Mouse (Mus musculus): ENCODE results near the gene Nefh. TPM values are rescaled to one million over a fixed set of nuclear protein-coding genes. Genes with fewer than 3 reads are reported as not detected.

Gene Nefh
- polyA plus RNA-seq, 1 experiment from 2014 or later, result 0.78 TPM

- H3K27me3 ChIP-seq (ENCODE audit: control insufficient read depth, insufficient read depth, low read length), result peaks cover 46% of the 10 kb centered on the region
- peaks cover 7% of the 10 kb centered on the region; the same call in 1 of the 2 replicates for H3K4me1 ChIP-seq (ENCODE audit: control insufficient read depth, insufficient read depth, low read length)
- peak overlapping the region; percentile 83 for H3K4me2 ChIP-seq (replicated peaks; ENCODE audit: low read depth, low read length)
- H3K36me3 ChIP-seq (ENCODE audit: control insufficient read depth, insufficient read depth, low read length), result no peaks in the 10 kb centered on the region
- under 1% methylated on average over 112 of the region's 120 CpGs for WGBS
- peak overlapping the region; percentile 46 for H3K4me3 ChIP-seq (ENCODE audit: low read depth, low read length)
- peak; percentile 80 for ATAC-seq (ENCODE audit: insufficient number of reproducible peaks, insufficient read depth, low FRiP score, low read depth)
- H3K27ac ChIP-seq (ENCODE audit: low read length), result no peak overlapping the region
- no peak overlapping the region; the same call in 1 of the 2 replicates for H3K9ac ChIP-seq (replicated peaks; ENCODE audit: low read depth, low read length)
- no peaks in the 10 kb centered on the region for H3K9me3 ChIP-seq (ENCODE audit: control insufficient read depth, low read depth, low read length)
These were observed 684 bp downstream of the Nefh start for GRCm38 (mm10) chr11:4946947-4947812.

- Histone ChIP-seq H3K4me2 (replicated peaks; ENCODE audit: low read depth, low read length) (peak overlapping the region; percentile 83), H3K27me3 (ENCODE audit: control insufficient read depth, insufficient read depth, low read length) (peaks cover 44% of the 10 kb centered on the region), H3K27ac (ENCODE audit: low read length) (no peak overlapping the region), H3K4me1 (ENCODE audit: control insufficient read depth, insufficient read depth, low read length) (peaks cover 7% of the 10 kb centered on the region; the same call in 1 of the 2 replicates), H3K9ac (replicated peaks; ENCODE audit: low read depth, low read length) (no peak overlapping the region), H3K36me3 (ENCODE audit: control insufficient read depth, insufficient read depth, low read length) (no peaks in the 10 kb centered on the region), H3K4me3 (ENCODE audit: low read depth, low read length) (peak overlapping the region; percentile 46), H3K9me3 (ENCODE audit: control insufficient read depth, low read depth, low read length) (no peaks in the 10 kb centered on the region)
- ATAC-seq (ENCODE audit: insufficient number of reproducible peaks, insufficient read depth, low FRiP score, low read depth), result no peak
- WGBS, result 46% methylated on average over 13 of the region's 13 CpGs
These were observed 1.3 kb downstream of the Nefh start for GRCm38 (mm10) chr11:4946530-4946929.

- H3K36me3 ChIP-seq (ENCODE audit: control insufficient read depth, insufficient read depth, low read length), result no peaks in the 10 kb centered on the region
- H3K4me2 ChIP-seq (replicated peaks; ENCODE audit: low read depth, low read length), result no peak overlapping the region
- H3K9me3 ChIP-seq (ENCODE audit: control insufficient read depth, low read depth, low read length), result no peaks in the 10 kb centered on the region
- no peak for ATAC-seq (ENCODE audit: insufficient number of reproducible peaks, insufficient read depth, low FRiP score, low read depth)
- no peaks in the 10 kb centered on the region for H3K4me1 ChIP-seq (ENCODE audit: control insufficient read depth, insufficient read depth, low read length)
- no peaks in the 10 kb centered on the region for H3K27me3 ChIP-seq (ENCODE audit: control insufficient read depth, insufficient read depth, low read length)
- no peak overlapping the region for H3K4me3 ChIP-seq (ENCODE audit: low read depth, low read length)
- no peak overlapping the region for H3K9ac ChIP-seq (replicated peaks; ENCODE audit: low read depth, low read length)
- 81% methylated on average over 5 of the region's 5 CpGs for WGBS
- no peak overlapping the region for H3K27ac ChIP-seq (ENCODE audit: low read length)
These were observed 11.6 kb downstream of the Nefh start for GRCm38 (mm10) chr11:4936243-4936642.

- H3K27ac ChIP-seq (ENCODE audit: low read length), result peak overlapping the region; percentile 49; the same call in 1 of the 2 replicates
- ATAC-seq (ENCODE audit: insufficient number of reproducible peaks, insufficient read depth, low FRiP score, low read depth), result no peak
These were observed 16.8 kb downstream of the Nefh start for GRCm38 (mm10) chr11:4931009-4931601.

GRCm38 (mm10) chr11:4927224-4927623 is 20.6 kb downstream of the Nefh start:
- Histone ChIP-seq H3K36me3 (ENCODE audit: control insufficient read depth, insufficient read depth, low read length) (peaks cover 46% of the 10 kb centered on the region), H3K4me1 (ENCODE audit: control insufficient read depth, insufficient read depth, low read length) (0 out of 2 replicates have a peak, but pooled peaks cover 5% of the 10 kb centered on the region), H3K9ac (replicated peaks; ENCODE audit: low read depth, low read length) (no peak overlapping the region), H3K4me3 (ENCODE audit: low read depth, low read length) (no peak overlapping the region), H3K4me2 (replicated peaks; ENCODE audit: low read depth, low read length) (no peak overlapping the region), H3K9me3 (ENCODE audit: control insufficient read depth, low read depth, low read length) (no peaks in the 10 kb centered on the region), H3K27me3 (ENCODE audit: control insufficient read depth, insufficient read depth, low read length) (no peaks in the 10 kb centered on the region), H3K27ac (ENCODE audit: low read length) (no peak overlapping the region)
- ATAC-seq (ENCODE audit: insufficient number of reproducible peaks, insufficient read depth, low FRiP score, low read depth), result no peak
- 88% methylated on average over 3 of the region's 3 CpGs for WGBS

More at GRCm38 (mm10) chr11:4931009-4931601, 16.8 kb downstream of the Nefh start:
- no peaks in the 10 kb centered on the region for H3K27me3 ChIP-seq (ENCODE audit: control insufficient read depth, insufficient read depth, low read length)
- H3K4me2 ChIP-seq (replicated peaks; ENCODE audit: low read depth, low read length), result no peak overlapping the region
- peaks cover 13% of the 10 kb centered on the region for H3K36me3 ChIP-seq (ENCODE audit: control insufficient read depth, insufficient read depth, low read length)
- 0 out of 2 replicates have a peak, but pooled peaks cover 5% of the 10 kb centered on the region for H3K4me1 ChIP-seq (ENCODE audit: control insufficient read depth, insufficient read depth, low read length)
- no peak overlapping the region for H3K4me3 ChIP-seq (ENCODE audit: low read depth, low read length)
- H3K9ac ChIP-seq (replicated peaks; ENCODE audit: low read depth, low read length), result no peak overlapping the region
- no peaks in the 10 kb centered on the region for H3K9me3 ChIP-seq (ENCODE audit: control insufficient read depth, low read depth, low read length)
- 28% methylated on average over 1 of the region's 1 CpGs for WGBS

GRCm38 (mm10) chr11:4921751-4922150 is 26.1 kb downstream of the Nefh start:
- H3K4me1 ChIP-seq (ENCODE audit: control insufficient read depth, insufficient read depth, low read length), result no peaks in the 10 kb centered on the region

GRCm38 (mm10) chr11:4921281-4921680 is 26.6 kb downstream of the Nefh start:
- no peak for ATAC-seq (ENCODE audit: insufficient number of reproducible peaks, insufficient read depth, low FRiP score, low read depth)
- Histone ChIP-seq H3K4me3 (ENCODE audit: low read depth, low read length) (no peak overlapping the region), H3K27ac (ENCODE audit: low read length) (no peak overlapping the region), H3K4me1 (ENCODE audit: control insufficient read depth, insufficient read depth, low read length) (no peaks in the 10 kb centered on the region), H3K27me3 (ENCODE audit: control insufficient read depth, insufficient read depth, low read length) (no peaks in the 10 kb centered on the region), H3K4me2 (replicated peaks; ENCODE audit: low read depth, low read length) (no peak overlapping the region), H3K9ac (replicated peaks; ENCODE audit: low read depth, low read length) (no peak overlapping the region), H3K9me3 (ENCODE audit: control insufficient read depth, low read depth, low read length) (no peaks in the 10 kb centered on the region), H3K36me3 (ENCODE audit: control insufficient read depth, insufficient read depth, low read length) (peaks cover 65% of the 10 kb centered on the region)
- 86% methylated on average over 2 of the region's 2 CpGs for WGBS

More at GRCm38 (mm10) chr11:4921751-4922150, 26.1 kb downstream of the Nefh start:
- no peak overlapping the region for H3K27ac ChIP-seq (ENCODE audit: low read length)
- no peak overlapping the region for H3K4me2 ChIP-seq (replicated peaks; ENCODE audit: low read depth, low read length)
- H3K4me3 ChIP-seq (ENCODE audit: low read depth, low read length), result no peak overlapping the region
- H3K9ac ChIP-seq (replicated peaks; ENCODE audit: low read depth, low read length), result no peak overlapping the region
- WGBS, result 90% methylated on average over 7 of the region's 7 CpGs
- H3K9me3 ChIP-seq (ENCODE audit: control insufficient read depth, low read depth, low read length), result no peaks in the 10 kb centered on the region
- ATAC-seq (ENCODE audit: insufficient number of reproducible peaks, insufficient read depth, low FRiP score, low read depth), result no peak
- H3K27me3 ChIP-seq (ENCODE audit: control insufficient read depth, insufficient read depth, low read length), result no peaks in the 10 kb centered on the region
- H3K36me3 ChIP-seq (ENCODE audit: control insufficient read depth, insufficient read depth, low read length), result peaks cover 65% of the 10 kb centered on the region

GRCm38 (mm10) chr11:4916068-4916467 is 31.8 kb downstream of the Nefh start:
- Histone ChIP-seq H3K27ac (ENCODE audit: low read length) (no peak overlapping the region), H3K4me3 (ENCODE audit: low read depth, low read length) (no peak overlapping the region), H3K9ac (replicated peaks; ENCODE audit: low read depth, low read length) (no peak overlapping the region), H3K4me1 (ENCODE audit: control insufficient read depth, insufficient read depth, low read length) (no peaks in the 10 kb centered on the region), H3K9me3 (ENCODE audit: control insufficient read depth, low read depth, low read length) (no peaks in the 10 kb centered on the region), H3K27me3 (ENCODE audit: control insufficient read depth, insufficient read depth, low read length) (no peaks in the 10 kb centered on the region), H3K4me2 (replicated peaks; ENCODE audit: low read depth, low read length) (no peak overlapping the region), H3K36me3 (ENCODE audit: control insufficient read depth, insufficient read depth, low read length) (peaks cover 49% of the 10 kb centered on the region)
- WGBS, result 43% methylated on average over 1 of the region's 1 CpGs
- ATAC-seq (ENCODE audit: insufficient number of reproducible peaks, insufficient read depth, low FRiP score, low read depth), result no peak

Data from stomach, embryonic 14.5 days (tissue).